Mouse (Mus musculus): ENCODE results near the gene Mal. TPM values are rescaled to one million over a fixed set of nuclear protein-coding genes. Genes with fewer than 3 reads are reported as not detected.

Mal gene
- polyA plus RNA-seq, 1 experiment from 2014 or later: 7.0 TPM

DNA sequence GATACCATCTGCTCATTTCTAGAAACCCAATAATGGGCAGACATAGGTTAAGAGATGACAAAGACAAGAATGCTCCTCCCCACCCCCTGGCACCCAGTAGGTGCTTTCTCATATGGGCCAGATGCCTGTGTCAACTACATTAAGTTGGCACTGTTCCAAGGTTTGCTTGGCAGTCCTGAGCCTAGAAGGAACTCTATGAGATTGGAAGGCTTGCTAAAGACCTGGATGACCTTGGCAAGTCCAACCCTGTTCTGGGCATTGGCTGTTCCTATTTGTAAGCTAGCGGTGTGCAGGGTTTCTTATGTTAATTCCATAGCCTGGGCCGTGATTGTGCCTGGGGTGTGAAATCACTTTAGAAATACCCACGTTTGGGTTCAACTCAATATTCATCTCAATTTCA lies 1.7 kb downstream of the Mal start:
- H3K27me3 ChIP-seq (ENCODE audit: control insufficient read depth, insufficient read depth, low read length): peaks cover 31% of the 10 kb centered on the region
- H3K4me1 ChIP-seq (ENCODE audit: control insufficient read depth, insufficient read depth, low read length): peaks cover 4% of the 10 kb centered on the region
- ATAC-seq (ENCODE audit: insufficient number of reproducible peaks, insufficient read depth, low FRiP score, low read depth): no peak
- H3K27ac ChIP-seq (ENCODE audit: low read length): no peak overlapping the region
- H3K9me3 ChIP-seq (ENCODE audit: control insufficient read depth, low read depth, low read length): no peaks in the 10 kb centered on the region
- H3K36me3 ChIP-seq (ENCODE audit: control insufficient read depth, insufficient read depth, low read length): no peaks in the 10 kb centered on the region
- H3K4me2 ChIP-seq (replicated peaks; ENCODE audit: low read depth, low read length): no peak overlapping the region
- no peak overlapping the region for H3K4me3 ChIP-seq (ENCODE audit: low read depth, low read length)
- WGBS: 69% methylated on average over 3 of the region's 3 CpGs
- H3K9ac ChIP-seq (replicated peaks; ENCODE audit: low read depth, low read length): no peak overlapping the region

DNA sequence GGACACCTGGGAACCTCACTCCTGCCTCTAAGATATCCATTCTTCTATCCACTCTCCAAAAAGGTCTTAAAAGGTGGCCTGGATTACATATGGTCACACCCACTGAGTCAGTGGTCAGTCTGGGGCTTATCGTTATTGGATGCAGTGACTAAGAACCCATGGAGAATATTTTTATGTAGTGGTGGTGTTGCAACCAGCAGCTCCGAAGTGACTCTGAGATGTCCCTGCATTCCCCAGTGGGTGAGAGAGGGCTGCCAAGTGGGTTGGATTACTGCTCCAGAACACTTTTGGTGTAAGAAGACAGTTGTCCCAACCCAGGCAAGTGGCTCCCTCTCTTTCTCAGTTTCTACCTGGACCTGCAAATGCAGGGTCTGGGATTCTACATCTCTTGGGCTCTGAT lies 3.7 kb downstream of the Mal start:
- Histone ChIP-seq H3K27me3 (ENCODE audit: control insufficient read depth, insufficient read depth, low read length) (peaks cover 31% of the 10 kb centered on the region), H3K9ac (replicated peaks; ENCODE audit: low read depth, low read length) (no peak overlapping the region), H3K4me2 (replicated peaks; ENCODE audit: low read depth, low read length) (no peak overlapping the region), H3K4me1 (ENCODE audit: control insufficient read depth, insufficient read depth, low read length) (peaks cover 4% of the 10 kb centered on the region), H3K4me3 (ENCODE audit: low read depth, low read length) (no peak overlapping the region), H3K9me3 (ENCODE audit: control insufficient read depth, low read depth, low read length) (no peaks in the 10 kb centered on the region), H3K36me3 (ENCODE audit: control insufficient read depth, insufficient read depth, low read length) (no peaks in the 10 kb centered on the region), H3K27ac (ENCODE audit: low read length) (no peak overlapping the region)
- WGBS: 81% methylated on average over 2 of the region's 2 CpGs
- no peak for ATAC-seq (ENCODE audit: insufficient number of reproducible peaks, insufficient read depth, low FRiP score, low read depth)

DNA sequence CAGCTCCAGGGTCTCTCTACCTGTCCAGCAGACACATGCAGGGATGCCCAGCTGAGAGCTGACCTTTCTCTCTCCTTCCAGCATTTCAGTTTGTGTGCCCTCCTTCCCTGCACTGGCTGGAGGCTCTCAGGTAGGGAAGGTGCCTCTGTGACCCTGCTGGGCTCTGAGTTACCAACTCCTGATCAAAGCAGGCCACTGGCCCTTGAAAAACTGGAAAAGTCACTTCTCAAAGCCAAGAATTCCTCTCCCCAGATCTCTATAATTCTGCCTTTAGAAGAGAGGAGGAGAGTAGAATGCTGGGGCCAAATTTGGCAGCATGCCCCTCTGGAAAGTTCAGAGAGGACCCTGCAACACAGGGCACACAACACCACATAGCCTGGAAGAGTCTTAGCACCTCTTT lies 4.2 kb downstream of the Mal start:
- H3K4me2 ChIP-seq (replicated peaks; ENCODE audit: low read depth, low read length): no peak overlapping the region
- no peak for ATAC-seq (ENCODE audit: insufficient number of reproducible peaks, insufficient read depth, low FRiP score, low read depth)
- no peaks in the 10 kb centered on the region for H3K36me3 ChIP-seq (ENCODE audit: control insufficient read depth, insufficient read depth, low read length)
- no peaks in the 10 kb centered on the region for H3K9me3 ChIP-seq (ENCODE audit: control insufficient read depth, low read depth, low read length)
- H3K27ac ChIP-seq (ENCODE audit: low read length): no peak overlapping the region
- peaks cover 31% of the 10 kb centered on the region for H3K27me3 ChIP-seq (ENCODE audit: control insufficient read depth, insufficient read depth, low read length)
- no peak overlapping the region for H3K4me3 ChIP-seq (ENCODE audit: low read depth, low read length)
- no peak overlapping the region for H3K9ac ChIP-seq (replicated peaks; ENCODE audit: low read depth, low read length)
- peaks cover 4% of the 10 kb centered on the region for H3K4me1 ChIP-seq (ENCODE audit: control insufficient read depth, insufficient read depth, low read length)

DNA sequence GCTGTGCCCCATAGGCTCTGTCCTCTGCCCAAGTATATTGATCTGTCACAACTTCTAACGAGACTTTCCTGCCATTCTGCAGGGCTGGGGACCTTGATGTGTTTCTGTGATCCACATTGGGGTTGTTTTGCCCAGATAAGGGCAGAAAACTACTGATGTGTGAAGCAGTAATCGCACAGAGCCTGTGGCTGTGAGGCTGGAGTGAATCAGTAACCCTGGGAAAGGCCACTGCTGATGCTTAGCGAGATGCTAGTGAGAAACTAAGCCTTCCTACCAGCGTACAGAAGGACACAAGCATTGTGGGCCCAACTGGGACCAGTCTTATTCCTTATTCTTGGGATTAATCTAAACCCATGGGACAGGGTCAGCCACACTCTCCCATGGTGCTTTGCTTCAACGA lies 4.9 kb downstream of the Mal start:
- WGBS: 75% methylated on average over 5 of the region's 5 CpGs
- H3K4me3 ChIP-seq (ENCODE audit: low read depth, low read length): no peak overlapping the region
- no peaks in the 10 kb centered on the region for H3K9me3 ChIP-seq (ENCODE audit: control insufficient read depth, low read depth, low read length)
- H3K36me3 ChIP-seq (ENCODE audit: control insufficient read depth, insufficient read depth, low read length): no peaks in the 10 kb centered on the region
- no peak overlapping the region for H3K9ac ChIP-seq (replicated peaks; ENCODE audit: low read depth, low read length)
- H3K27ac ChIP-seq (ENCODE audit: low read length): no peak overlapping the region
- no peak overlapping the region for H3K4me2 ChIP-seq (replicated peaks; ENCODE audit: low read depth, low read length)
- peaks cover 24% of the 10 kb centered on the region for H3K27me3 ChIP-seq (ENCODE audit: control insufficient read depth, insufficient read depth, low read length)
- H3K4me1 ChIP-seq (ENCODE audit: control insufficient read depth, insufficient read depth, low read length): peaks cover 4% of the 10 kb centered on the region
- ATAC-seq (ENCODE audit: insufficient number of reproducible peaks, insufficient read depth, low FRiP score, low read depth): no peak

DNA sequence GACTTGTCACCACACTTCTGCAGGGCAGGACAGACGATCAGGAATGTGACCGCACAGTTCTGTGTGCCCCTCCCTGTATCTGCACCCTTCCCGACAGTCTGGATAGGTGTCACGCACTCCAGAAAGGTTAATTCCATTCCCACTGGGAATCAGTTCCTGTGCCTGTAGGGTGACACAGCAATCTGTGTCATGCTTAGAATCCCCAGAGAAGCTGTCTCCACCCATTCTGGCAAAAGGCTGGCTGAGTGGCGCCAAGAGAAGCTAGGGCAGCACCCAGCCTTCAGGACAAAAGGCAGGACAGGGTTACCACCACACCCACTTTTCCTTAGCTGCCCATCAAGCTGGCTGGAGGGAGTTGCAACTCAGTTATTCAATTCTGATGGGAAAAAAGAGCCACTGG lies 6.6 kb downstream of the Mal start:
- no peak overlapping the region for H3K4me3 ChIP-seq (ENCODE audit: low read depth, low read length)
- no peak overlapping the region for H3K27ac ChIP-seq (ENCODE audit: low read length)
- peaks cover 11% of the 10 kb centered on the region; the same call in 1 of the 2 replicates for H3K27me3 ChIP-seq (ENCODE audit: control insufficient read depth, insufficient read depth, low read length)
- ATAC-seq (ENCODE audit: insufficient number of reproducible peaks, insufficient read depth, low FRiP score, low read depth): no peak
- no peaks in the 10 kb centered on the region for H3K9me3 ChIP-seq (ENCODE audit: control insufficient read depth, low read depth, low read length)
- no peak overlapping the region for H3K4me2 ChIP-seq (replicated peaks; ENCODE audit: low read depth, low read length)
- WGBS: 50% methylated on average over 5 of the region's 5 CpGs
- H3K9ac ChIP-seq (replicated peaks; ENCODE audit: low read depth, low read length): no peak overlapping the region
- H3K4me1 ChIP-seq (ENCODE audit: control insufficient read depth, insufficient read depth, low read length): no peaks in the 10 kb centered on the region
- no peaks in the 10 kb centered on the region for H3K36me3 ChIP-seq (ENCODE audit: control insufficient read depth, insufficient read depth, low read length)

DNA sequence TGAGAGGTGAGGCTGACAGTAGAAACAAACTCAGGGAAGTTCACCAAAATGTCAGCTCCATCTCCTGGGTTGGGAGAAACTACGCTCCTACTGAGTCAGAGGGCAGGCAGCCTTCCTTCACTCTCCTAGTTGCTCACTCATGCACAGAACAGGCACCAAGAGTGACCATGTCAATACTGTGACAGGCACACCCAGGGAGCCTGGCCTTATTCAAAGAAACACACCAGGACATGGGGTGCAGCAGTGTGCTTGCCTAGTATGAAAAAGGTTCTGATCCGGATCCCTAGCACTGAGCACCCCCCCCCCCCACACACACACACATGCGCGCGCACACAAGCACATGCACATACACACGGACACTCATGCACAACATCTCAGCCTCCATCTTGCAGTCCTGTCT lies 8.3 kb downstream of the Mal start:
- Histone ChIP-seq H3K4me2 (replicated peaks; ENCODE audit: low read depth, low read length) (no peak overlapping the region), H3K9me3 (ENCODE audit: control insufficient read depth, low read depth, low read length) (no peaks in the 10 kb centered on the region), H3K9ac (replicated peaks; ENCODE audit: low read depth, low read length) (no peak overlapping the region), H3K4me1 (ENCODE audit: control insufficient read depth, insufficient read depth, low read length) (0 out of 2 replicates have a peak, but pooled peaks cover 3% of the 10 kb centered on the region), H3K27ac (ENCODE audit: low read length) (no peak overlapping the region), H3K36me3 (ENCODE audit: control insufficient read depth, insufficient read depth, low read length) (no peaks in the 10 kb centered on the region), H3K4me3 (ENCODE audit: low read depth, low read length) (no peak overlapping the region), H3K27me3 (ENCODE audit: control insufficient read depth, insufficient read depth, low read length) (no peaks in the 10 kb centered on the region)
- WGBS: 87% methylated on average over 6 of the region's 6 CpGs
- ATAC-seq (ENCODE audit: insufficient number of reproducible peaks, insufficient read depth, low FRiP score, low read depth): no peak

DNA sequence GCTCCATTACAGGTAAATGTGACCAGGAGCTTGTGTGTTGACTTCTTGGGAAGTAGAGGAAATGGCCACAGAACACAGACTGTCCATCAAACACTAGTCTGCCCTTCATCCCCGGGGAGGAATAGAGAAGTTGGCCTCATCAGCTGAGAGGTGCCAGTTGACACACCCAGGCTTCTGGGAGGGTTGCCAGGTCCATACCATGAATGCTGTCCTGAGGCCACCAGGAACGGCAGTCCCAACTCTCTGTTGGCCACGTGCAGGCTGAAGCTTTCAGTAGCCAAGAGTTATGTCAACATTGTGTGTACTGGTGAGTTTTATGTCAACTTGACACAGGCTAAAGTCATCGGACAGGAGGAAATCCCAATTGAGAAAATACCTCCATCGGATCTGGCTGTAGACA lies 9.6 kb downstream of the Mal start:
- Histone ChIP-seq H3K4me3 (ENCODE audit: low read depth, low read length) (no peak overlapping the region), H3K9me3 (ENCODE audit: control insufficient read depth, low read depth, low read length) (no peaks in the 10 kb centered on the region), H3K9ac (replicated peaks; ENCODE audit: low read depth, low read length) (no peak overlapping the region), H3K27ac (ENCODE audit: low read length) (no peak overlapping the region), H3K36me3 (ENCODE audit: control insufficient read depth, insufficient read depth, low read length) (no peaks in the 10 kb centered on the region), H3K27me3 (ENCODE audit: control insufficient read depth, insufficient read depth, low read length) (no peaks in the 10 kb centered on the region), H3K4me2 (replicated peaks; ENCODE audit: low read depth, low read length) (no peak overlapping the region), H3K4me1 (ENCODE audit: control insufficient read depth, insufficient read depth, low read length) (0 out of 2 replicates have a peak, but pooled peaks cover 3% of the 10 kb centered on the region)
- no peak for ATAC-seq (ENCODE audit: insufficient number of reproducible peaks, insufficient read depth, low FRiP score, low read depth)
- 50% methylated on average over 5 of the region's 5 CpGs for WGBS

DNA sequence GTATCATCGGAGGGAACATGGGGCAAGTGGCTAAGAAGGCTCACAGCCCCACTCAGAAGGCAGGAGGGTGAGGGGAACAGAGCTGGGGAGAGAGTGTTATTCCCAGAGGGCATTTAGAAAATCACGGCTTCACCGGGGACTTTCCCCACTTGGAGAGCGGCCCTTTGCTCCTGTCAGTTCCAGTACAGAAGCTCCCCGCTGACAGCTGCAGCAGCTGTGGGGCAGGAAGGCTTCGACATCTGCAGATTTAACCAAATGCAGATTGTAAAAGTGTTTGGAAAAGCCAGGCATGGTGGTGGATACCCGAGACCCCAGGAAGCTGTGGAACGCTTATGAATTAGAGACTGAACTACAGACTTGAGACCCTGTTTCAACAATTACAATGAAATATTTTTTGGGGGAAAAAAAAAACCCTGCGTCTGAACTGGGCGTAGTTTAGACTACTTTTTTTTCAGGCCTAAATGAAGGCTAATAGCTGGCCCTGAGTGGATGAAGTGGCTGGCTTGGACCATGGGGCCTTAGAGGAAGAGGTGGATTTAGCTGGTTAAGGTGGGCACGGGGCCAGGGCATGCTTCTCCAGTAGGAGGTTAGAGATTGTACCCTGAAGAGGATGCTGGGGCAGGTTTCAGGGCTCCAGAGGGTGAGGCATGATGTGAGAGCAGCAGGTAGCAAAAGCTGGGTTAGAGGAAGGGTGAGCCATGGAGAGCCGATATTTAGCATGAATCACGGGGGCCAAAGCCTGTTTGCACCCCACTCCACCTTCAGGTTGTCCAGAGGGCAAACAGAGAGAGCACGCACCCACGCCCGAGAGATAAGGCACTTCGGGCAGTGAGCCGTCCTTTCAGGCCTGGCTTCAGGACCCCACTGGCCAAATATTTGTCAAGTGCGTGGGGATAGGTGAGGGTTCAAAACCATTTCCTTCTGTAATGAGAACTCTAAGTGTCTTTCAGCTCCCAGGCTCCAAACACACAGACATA lies 12.5 kb downstream of the Mal start:
- Histone ChIP-seq H3K4me2 (replicated peaks; ENCODE audit: low read depth, low read length) (no peak overlapping the region), H3K36me3 (ENCODE audit: control insufficient read depth, insufficient read depth, low read length) (no peaks in the 10 kb centered on the region), H3K4me3 (ENCODE audit: low read depth, low read length) (no peak overlapping the region), H3K27me3 (ENCODE audit: control insufficient read depth, insufficient read depth, low read length) (no peaks in the 10 kb centered on the region), H3K27ac (ENCODE audit: low read length) (no peak overlapping the region), H3K9me3 (ENCODE audit: control insufficient read depth, low read depth, low read length) (no peaks in the 10 kb centered on the region), H3K9ac (replicated peaks; ENCODE audit: low read depth, low read length) (no peak overlapping the region), H3K4me1 (ENCODE audit: control insufficient read depth, insufficient read depth, low read length) (0 out of 2 replicates have a peak, but pooled peaks cover 3% of the 10 kb centered on the region)
- WGBS: 41% methylated on average over 19 of the region's 19 CpGs
- 0 out of 2 replicates have a peak, but pooled peaks have one; percentile 33 for ATAC-seq (ENCODE audit: insufficient number of reproducible peaks, insufficient read depth, low FRiP score, low read depth)
